Mouse (Mus musculus) B cell, adult 2 months (primary cell): Measurements from ENCODE around the gene Uck1.

ENCODE experiments used
- DNase-seq, 2 experiments: peaks; one replicate each; pipeline ENCODE4 v3.0.0; 2022

The Uck1 gene

DNA sequence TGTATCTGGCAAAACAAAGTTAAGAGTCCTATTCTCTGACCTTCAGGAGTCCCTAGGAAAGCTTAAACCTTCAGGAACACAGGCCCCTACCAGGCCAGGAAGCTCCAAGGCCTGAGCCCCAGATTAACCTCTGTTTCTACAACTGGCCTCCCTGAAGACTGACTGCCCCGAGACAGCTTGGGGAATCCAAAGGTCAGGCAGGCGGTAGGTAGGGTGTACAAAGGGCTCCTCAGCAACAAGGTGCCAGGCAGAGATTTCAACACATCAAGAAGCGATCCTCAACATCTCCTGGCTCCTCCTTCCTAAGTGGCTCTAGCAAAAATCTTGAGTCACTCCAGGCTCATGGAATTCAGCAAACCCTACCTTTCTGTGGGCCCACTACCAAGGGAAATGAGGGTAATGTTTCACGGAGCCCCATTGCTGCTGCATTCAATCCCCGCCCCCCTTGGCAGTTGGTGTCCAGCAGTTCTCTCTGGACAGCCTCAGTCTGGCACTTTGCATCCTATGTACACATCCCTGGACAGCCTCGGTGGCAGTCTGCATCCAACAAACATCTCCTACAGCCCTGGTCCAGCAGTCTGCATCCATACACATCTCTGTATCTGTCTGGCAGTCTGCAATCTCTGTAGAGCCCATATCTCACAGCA lies 949 bp downstream of the Uck1 start:
- DNase-seq = no peak

GRCm38 (mm10) chr2:32256273-32256672 lies 3.7 kb downstream of the Uck1 start:
- no peak for DNase-seq

DNA sequence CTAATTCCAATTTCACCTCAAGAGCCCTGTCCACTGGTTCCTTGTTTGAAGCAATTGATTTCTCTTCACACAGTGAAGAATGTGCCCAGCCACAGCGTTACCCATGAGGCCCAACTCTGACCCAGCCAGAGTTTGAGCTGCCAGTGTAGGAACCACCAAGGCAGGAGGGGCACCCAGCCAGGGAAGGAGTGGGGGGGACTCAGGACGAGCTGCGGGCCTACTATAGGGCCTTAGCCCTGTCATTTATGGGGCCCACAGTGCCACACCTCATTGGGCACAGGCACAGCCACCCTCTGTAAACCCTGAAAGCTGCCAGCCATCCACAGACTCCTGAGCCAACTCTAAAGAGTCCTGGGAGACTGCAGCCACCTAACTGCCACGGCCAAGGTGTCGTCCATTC lies 5.4 kb downstream of the Uck1 start:
- no peak for DNase-seq

- DNase-seq = no peak
These were observed 6.6 kb downstream of the Uck1 start for GRCm38 (mm10) chr2:32253352-32253751.

DNA sequence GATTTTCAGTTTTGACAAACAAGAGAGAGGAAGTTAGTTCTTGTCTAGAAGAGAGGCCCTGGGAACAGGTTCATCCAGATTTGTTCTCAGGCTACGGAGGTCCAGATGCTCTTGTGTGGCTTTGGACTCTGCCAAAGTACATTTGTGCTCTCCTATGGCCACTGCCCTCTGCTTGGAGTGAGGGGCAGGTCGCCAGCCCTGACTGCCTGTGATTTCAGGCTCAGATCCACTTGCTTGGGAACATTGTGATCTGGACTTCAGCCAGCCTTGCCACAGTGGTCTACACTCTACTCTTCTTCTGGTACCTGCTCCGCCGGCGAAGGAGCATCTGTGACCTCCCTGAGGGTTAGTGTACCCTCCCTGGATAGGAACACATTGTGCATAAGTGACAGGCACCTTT lies 7.3 kb downstream of the Uck1 start:
- DNase-seq = no peak

DNA sequence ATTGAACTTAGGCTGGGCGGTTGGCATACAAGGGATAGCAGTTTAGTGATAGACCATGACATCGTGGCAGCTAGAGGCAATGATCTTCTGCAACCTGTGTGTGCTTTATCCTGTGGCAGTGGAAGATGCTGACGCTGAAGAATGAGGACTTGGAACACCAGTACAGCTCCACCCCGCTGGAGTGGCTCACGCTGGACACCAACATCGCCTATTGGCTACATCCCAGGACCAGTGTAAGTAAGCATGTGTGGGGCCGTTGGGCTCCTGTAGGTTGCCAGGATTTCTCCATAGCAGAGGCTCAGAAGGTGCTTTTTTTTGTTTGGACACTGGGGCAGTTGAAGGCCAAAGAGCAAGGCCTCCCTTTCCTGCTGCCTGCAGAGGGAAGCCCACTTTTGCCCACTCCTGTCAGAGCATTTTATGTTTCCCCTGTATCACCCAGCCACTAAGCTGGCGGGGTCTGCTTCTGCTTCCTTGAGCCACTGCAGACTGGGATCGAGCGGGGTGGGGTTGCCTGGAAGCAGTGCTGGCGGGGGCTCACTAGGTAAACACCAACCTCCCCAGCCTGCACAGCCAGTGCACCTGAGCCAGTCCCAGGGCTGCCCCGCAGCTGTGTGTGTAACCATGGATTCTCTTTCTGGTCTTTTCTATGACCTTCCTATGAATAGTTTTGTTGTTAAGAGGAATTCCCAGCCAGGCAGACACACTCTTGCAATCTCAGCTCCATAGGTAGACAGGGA lies 8.0 kb downstream of the Uck1 start:
- DNase-seq = no peak

GRCm38 (mm10) chr2:32248377-32249361 lies 11.3 kb downstream of the Uck1 start:
- no peak for DNase-seq

GRCm38 (mm10) chr2:32246741-32247140 lies 13.2 kb downstream of the Uck1 start:
- no peak for DNase-seq

- DNase-seq = no peak
These were observed 17.0 kb downstream of the Uck1 start for GRCm38 (mm10) chr2:32242986-32243385.

DNA sequence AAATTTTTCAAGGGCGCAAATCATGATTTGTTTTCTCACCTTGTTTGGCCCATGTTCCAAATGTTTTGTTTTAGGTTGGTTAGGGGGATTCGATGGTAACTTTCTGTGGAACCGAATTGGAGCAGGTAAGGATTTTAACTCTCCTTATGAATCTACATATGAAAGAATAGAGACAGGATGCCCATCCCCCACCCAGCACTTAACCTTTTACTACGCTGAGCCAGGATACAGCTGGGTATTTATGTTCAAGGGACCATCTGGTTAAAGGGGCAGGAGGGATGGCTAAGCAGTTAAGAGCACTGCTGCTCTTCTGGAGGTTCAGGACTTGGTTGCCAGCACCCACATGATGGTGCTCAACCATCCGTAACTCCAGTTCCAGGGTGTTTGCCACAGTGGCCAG lies 19.4 kb downstream of the Uck1 start:
- no peak for DNase-seq

GRCm38 (mm10) chr2:32238708-32239435 lies 21.1 kb downstream of the Uck1 start:
- DNase-seq = no peak

DNA sequence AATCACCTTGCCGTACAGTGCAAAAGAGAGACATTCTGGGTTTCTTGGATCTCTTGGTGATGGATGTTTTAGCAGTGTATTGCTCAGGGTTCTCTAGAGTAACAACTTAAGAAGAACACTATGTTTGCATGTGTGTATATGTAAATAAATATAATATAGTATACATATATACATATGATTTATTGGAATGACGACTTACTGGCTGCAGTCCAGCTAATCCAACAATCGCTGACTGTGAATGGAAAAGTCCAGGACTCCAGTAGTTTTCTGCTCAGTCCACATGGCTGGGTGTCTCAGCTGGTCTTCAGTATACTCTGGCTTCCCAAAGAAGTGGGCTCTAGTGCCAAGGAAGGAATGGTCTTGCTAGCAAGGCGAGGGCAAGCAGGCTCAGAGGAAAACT lies 22.4 kb downstream of the Uck1 start:
- no peak for DNase-seq

GRCm38 (mm10) chr2:32236760-32237487 lies 23.0 kb downstream of the Uck1 start:
- DNase-seq = peak; percentile 38 to 44

DNA sequence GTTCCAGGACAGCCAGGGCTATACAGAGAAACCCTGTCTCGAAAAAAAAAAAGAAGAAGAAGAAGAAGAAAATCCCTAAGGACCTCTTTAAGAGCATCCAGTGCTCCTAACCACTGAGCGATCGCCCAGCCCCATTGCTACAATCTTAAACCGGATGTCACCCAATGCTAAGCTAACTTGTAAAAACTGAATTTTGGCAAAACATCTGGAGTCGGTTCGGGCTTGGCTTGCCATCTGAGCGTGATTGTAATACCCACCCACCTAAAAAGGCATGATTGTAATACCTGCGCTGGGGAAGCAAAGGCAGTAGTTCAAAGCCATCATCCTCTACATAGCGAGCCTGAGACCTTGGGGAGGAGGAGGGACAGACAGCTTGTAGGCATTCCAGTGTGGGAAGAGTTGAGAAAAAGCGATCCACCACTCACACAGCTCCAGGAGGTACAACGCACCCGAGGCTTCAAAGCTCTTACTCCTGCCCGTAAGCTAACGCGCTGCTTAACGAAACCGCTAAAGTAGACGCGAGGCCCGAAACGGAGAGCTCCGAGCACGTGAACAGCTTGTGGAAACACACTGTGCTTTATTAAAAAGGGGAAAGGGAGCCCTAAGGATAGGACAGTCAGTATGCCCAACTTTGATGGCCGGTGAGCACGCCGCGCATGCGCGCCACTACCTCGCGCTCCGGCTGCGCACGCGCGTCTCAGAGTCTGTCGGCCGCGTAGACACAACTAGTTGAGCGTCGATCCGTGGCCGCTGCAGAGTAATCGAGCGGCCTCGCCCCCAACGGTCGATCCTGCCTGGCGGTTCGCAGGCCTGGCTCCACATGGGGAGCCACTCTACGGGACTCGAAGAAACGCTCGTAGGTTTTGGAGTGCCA lies 23.8 kb downstream of the Uck1 start, which contains the start of gene Pomt1:
Gene Pomt1 (plus strand): TSS at position 705 of the 874 bp plus-strand sequence.
- peak; percentile 87 to 89 for DNase-seq

DNA sequence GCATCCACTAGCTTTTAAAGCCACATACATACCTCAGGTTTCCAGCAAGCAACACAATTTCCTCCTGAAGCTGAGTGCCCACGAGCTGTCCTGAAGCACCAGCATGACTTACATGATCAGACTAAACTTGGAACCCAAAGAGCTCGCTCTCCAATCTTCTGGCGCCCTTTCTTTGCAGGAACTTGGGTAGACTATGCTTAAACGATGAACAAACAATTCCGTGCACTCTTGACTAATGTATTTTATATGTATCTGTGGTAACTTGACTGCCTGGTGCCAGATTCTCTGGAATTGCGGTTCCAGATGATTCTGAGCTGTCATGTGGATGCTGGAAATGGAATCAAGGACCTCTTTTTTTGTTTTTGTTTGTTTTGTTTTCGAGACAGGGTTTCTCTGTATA lies 24.5 kb downstream of the Uck1 start:
- no peak for DNase-seq

DNA sequence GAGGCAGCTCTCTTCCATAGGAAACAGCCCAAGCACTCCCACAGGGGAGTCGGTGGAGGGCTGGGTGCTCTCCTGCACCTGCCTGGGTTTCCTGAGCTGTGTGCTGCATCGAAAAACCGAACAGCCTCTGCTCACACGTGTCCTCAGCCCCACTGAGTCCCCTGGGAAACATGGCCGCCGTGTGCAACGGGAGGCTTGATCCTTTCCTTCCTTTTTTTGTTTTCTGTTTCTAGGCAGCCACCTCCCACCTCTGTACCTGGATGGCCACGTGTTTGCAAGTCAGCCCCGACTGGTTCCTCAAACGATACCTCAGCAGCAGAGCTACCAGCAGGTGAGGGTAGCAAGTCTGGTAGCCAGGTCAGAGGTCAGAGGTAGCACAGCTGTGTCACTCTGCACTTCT lies 37.9 kb downstream of the Uck1 start:
- DNase-seq = peak; percentile 48 to 58

DNA sequence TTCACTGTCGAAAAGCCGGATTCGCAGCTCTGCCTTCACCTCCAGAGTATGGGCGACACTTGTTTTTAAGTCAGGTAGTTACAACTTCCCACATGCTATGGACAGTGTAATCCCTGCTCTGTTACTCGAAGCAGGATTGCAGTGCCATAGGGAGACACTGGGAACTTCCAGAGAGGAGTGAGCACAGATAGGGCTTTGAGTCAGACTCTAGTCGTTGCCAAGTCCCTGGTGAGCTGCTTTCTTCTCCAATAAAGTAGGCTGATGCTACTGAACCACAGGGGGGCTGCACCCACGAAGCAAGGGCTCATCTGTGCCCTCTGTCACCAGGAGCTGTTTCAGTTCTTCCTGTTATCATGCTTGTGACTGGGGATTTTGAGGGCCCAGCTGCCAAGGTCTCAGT lies 38.4 kb downstream of the Uck1 start:
- DNase-seq = peak in 1 of 2 experiments; percentile 9

DNA sequence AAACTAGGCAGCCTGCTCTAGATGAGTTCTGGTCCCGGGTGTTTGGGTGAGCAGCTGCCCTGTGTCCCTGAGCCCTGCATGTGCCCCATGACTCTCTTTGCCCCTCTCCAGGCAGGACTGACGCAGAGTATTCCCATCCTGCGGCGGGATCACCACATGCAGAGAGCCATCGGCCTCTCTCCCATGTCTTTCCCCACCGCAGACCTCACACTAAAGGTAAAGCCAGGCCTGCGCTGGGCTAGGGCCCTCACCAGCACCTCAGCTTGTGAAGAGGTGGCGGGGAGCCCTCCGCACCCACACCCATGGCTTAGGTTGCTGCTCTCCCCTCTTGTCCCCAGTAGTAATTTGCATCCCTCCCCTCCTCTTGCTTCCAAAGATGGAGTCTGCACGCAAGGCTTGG lies 39.0 kb downstream of the Uck1 start:
- DNase-seq = no peak

DNA sequence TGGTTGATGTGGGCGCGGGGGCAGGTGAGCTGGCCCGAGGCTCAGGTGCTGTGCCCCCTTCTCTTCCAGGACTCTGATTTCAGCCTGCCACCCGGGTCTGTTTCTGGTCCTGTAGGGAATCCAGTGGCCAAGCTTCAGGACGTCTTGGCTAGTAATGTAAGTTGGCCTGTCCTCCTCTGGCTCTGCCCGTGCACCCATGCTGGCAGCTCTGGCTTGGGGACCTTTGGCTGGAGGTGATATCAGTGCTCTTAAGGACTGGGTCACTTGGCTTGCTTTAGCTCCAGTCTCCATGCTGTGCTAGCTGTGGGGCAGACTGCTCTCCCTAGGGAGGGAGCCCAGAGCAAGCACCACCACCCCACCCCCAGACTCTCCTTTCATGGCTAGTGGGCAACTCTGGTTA lies 39.9 kb downstream of the Uck1 start:
- DNase-seq = no peak

- DNase-seq = no peak
These were observed 40.5 kb downstream of the Uck1 start for GRCm38 (mm10) chr2:32219501-32219900.
